Mouse (Mus musculus) CH12.LX (cell line): ENCODE data around the gene Slc12a5. TPM values are rescaled to one million over a fixed set of nuclear protein-coding genes. Genes with fewer than 3 reads are reported as not detected.

Source experiments
- DNase-seq: peaks from one replicate; pipeline ENCODE4 v3.0.0-alpha.2; 2013; ENCODE audit errors: extremely low read depth
- H3K27ac ChIP-seq: 2 replicates; pipeline ENCODE4 v1.5.1; 2012; ENCODE audit warnings: low read depth, mild to moderate bottlenecking, control low read depth, moderate library complexity; ENCODE audit not compliant: insufficient read depth
- H3K27me3 ChIP-seq: replicated peaks from 2 replicates; pipeline ENCODE3; 2012; ENCODE audit warnings: inconsistent platforms
- H3K36me3 ChIP-seq, 2 experiments: replicated peaks in 1 of 2; 2 replicates each; pipeline versions ENCODE3 to v1.6.1; 2012; ENCODE audit warnings: inconsistent platforms in 1 of 2, low read length in 1 of 2, mild to moderate bottlenecking in 1 of 2, mixed read lengths in 1 of 2, moderate library complexity in 1 of 2; ENCODE audit not compliant: control insufficient read depth in 1 of 2, insufficient read depth in 1 of 2
- H3K4me1 ChIP-seq, 2 experiments: 2 replicates each; pipeline ENCODE4 v1.6.1; 2012; ENCODE audit warnings: inconsistent platforms in 1 of 2, moderate library complexity in 1 of 2; ENCODE audit not compliant: insufficient read depth in 2 of 2, control insufficient read depth in 1 of 2
- H3K4me2 ChIP-seq: 2 replicates; pipeline ENCODE4 v1.6.1; 2012; ENCODE audit warnings: low read depth, mild to moderate bottlenecking, control low read depth; ENCODE audit not compliant: poor library complexity, insufficient read depth, severe bottlenecking
- H3K4me3 ChIP-seq, 3 experiments: fragments of 150-350 bp in 1 of 3; sonication (generic) in 1 of 3; replicated peaks in 1 of 3; 2 replicates each; pipeline versions ENCODE3 to v1.5.1; 2011 to 2012; ENCODE audit warnings: low read depth in 2 of 3, low read length in 2 of 3, mild to moderate bottlenecking in 2 of 3, moderate library complexity in 2 of 3, control low read depth in 1 of 3, improper control_type of control experiment in 1 of 3, inconsistent platforms in 1 of 3, mixed read lengths in 1 of 3; ENCODE audit not compliant: poor library complexity in 1 of 3
- H3K79me2 ChIP-seq: replicated peaks from 2 replicates; pipeline ENCODE4 v1.6.1; 2012; ENCODE audit warnings: mild to moderate bottlenecking, moderate library complexity; ENCODE audit not compliant: control insufficient read depth, poor library complexity, insufficient read depth, severe bottlenecking; ENCODE audit errors: extremely low read depth
- H3K9ac ChIP-seq: 2 replicates; pipeline ENCODE4 v1.6.1; 2012; ENCODE audit warnings: low read depth, mild to moderate bottlenecking, control low read depth, moderate library complexity; ENCODE audit not compliant: insufficient read depth
- H3K9me3 ChIP-seq: replicated peaks from 2 replicates; pipeline ENCODE3; 2012; ENCODE audit warnings: low read length, inconsistent platforms, mixed read lengths
- BHLHE40 ChIP-seq: IDR thresholded peaks from 2 replicates; pipeline ENCODE4 v1.6.1; 2011; ENCODE audit warnings: mild to moderate bottlenecking, low read depth, low read length, improper control_type of control experiment
- CHD2 ChIP-seq: IDR thresholded peaks from 2 replicates; pipeline ENCODE4 v1.6.1; 2011; ENCODE audit warnings: low read length, improper control_type of control experiment
- CTCF ChIP-seq, 2 experiments: IDR thresholded peaks in 1 of 2; conservative IDR thresholded peaks in 1 of 2; 2 replicates each; pipeline ENCODE4 v1.5.1; 2011 to 2012; ENCODE audit warnings: low read depth in 2 of 2, low read length in 2 of 2, improper control_type of control experiment in 1 of 2, inconsistent platforms in 1 of 2, mild to moderate bottlenecking in 1 of 2, moderate library complexity in 1 of 2
- E2F4 ChIP-seq: IDR thresholded peaks from 2 replicates; pipeline ENCODE4 v1.6.1; 2011; ENCODE audit warnings: low read depth, low read length, improper control_type of control experiment; ENCODE audit not compliant: insufficient replicate concordance
- ELF1 ChIP-seq: IDR thresholded peaks from 2 replicates; pipeline ENCODE4 v1.6.1; 2014; ENCODE audit warnings: low read depth, mild to moderate bottlenecking, inconsistent platforms, low read length, improper control_type of control experiment
- EP300 ChIP-seq: IDR thresholded peaks from 2 replicates; pipeline ENCODE4 v1.6.1; 2011; ENCODE audit warnings: low read length, improper control_type of control experiment
- GABPA ChIP-seq: IDR thresholded peaks from 2 replicates; pipeline ENCODE4 v1.6.1; 2012; ENCODE audit warnings: low read depth, low read length, improper control_type of control experiment, inconsistent platforms; ENCODE audit not compliant: insufficient replicate concordance
- JUND ChIP-seq: conservative IDR thresholded peaks from 2 replicates; pipeline ENCODE4 v1.6.1; 2011; ENCODE audit warnings: low read depth, low read length, improper control_type of control experiment
- KAT2A ChIP-seq: IDR thresholded peaks from 2 replicates; pipeline ENCODE4 v1.6.1; 2012; ENCODE audit warnings: low read length, improper control_type of control experiment, inconsistent platforms; ENCODE audit not compliant: insufficient replicate concordance
- MAZ ChIP-seq: IDR thresholded peaks from 2 replicates; pipeline ENCODE4 v1.6.1; 2012; ENCODE audit warnings: low read depth, mild to moderate bottlenecking, inconsistent platforms, low read length, improper control_type of control experiment, moderate library complexity
- MEF2A ChIP-seq: IDR thresholded peaks from 2 replicates; pipeline ENCODE4 v1.6.1; 2014; ENCODE audit warnings: low read depth, mild to moderate bottlenecking, inconsistent platforms, low read length, improper control_type of control experiment, borderline replicate concordance
- MXI1 ChIP-seq: IDR thresholded peaks from 2 replicates; pipeline ENCODE4 v1.6.1; 2011; ENCODE audit warnings: mild to moderate bottlenecking, low read depth, low read length, improper control_type of control experiment
- MYC ChIP-seq: IDR thresholded peaks from 2 replicates; pipeline ENCODE4 v1.6.1; 2011; ENCODE audit warnings: low read depth, mild to moderate bottlenecking, improper control_type of control experiment, low read length
- NRF1 ChIP-seq: IDR thresholded peaks from 2 replicates; pipeline ENCODE4 v1.6.1; 2014; ENCODE audit warnings: low read depth, mild to moderate bottlenecking, inconsistent platforms, low read length, improper control_type of control experiment, moderate library complexity
- PAX5 ChIP-seq: IDR thresholded peaks from 2 replicates; pipeline ENCODE4 v1.6.1; 2012; ENCODE audit warnings: low read length, inconsistent platforms, mixed read lengths
- POLR2AphosphoS2 ChIP-seq: IDR thresholded peaks from 2 replicates; pipeline ENCODE4 v1.6.1; 2011; ENCODE audit warnings: low read depth, low read length, improper control_type of control experiment
- RAD21 ChIP-seq: IDR thresholded peaks from 2 replicates; pipeline ENCODE4 v1.6.1; 2011; ENCODE audit warnings: low read depth, mild to moderate bottlenecking, low read length, improper control_type of control experiment, moderate library complexity
- TBP ChIP-seq: conservative IDR thresholded peaks from 2 replicates; pipeline ENCODE4 v1.6.1; 2011; ENCODE audit warnings: low read depth, low read length, improper control_type of control experiment
- UBTF ChIP-seq: IDR thresholded peaks from 2 replicates; pipeline ENCODE4 v1.6.1; 2012; ENCODE audit warnings: low read depth, mild to moderate bottlenecking, inconsistent platforms, low read length, improper control_type of control experiment, moderate library complexity
- USF2 ChIP-seq: conservative IDR thresholded peaks from 2 replicates; pipeline ENCODE4 v1.6.1; 2011; ENCODE audit warnings: low read depth, low read length, improper control_type of control experiment
- ZC3H11A ChIP-seq: IDR thresholded peaks from 2 replicates; pipeline ENCODE4 v1.6.1; 2012; ENCODE audit warnings: low read depth, mild to moderate bottlenecking, inconsistent platforms, low read length, improper control_type of control experiment
- ZNF384 ChIP-seq: IDR thresholded peaks from 2 replicates; pipeline ENCODE4 v1.6.1; 2012; ENCODE audit warnings: low read depth, low read length, improper control_type of control experiment, inconsistent platforms
- dilution Hi-C: fragments of 300-500 bp; cut with MboI; formaldehyde crosslinking; loops from 2 replicates; pipeline ENCODE4 v1.14.3; 2020; ENCODE audit warnings: low sequenced_read_pairs; ENCODE audit not compliant: extremely low pct_unique_long_range_greater_than_20kb, extremely low pct_ligation_motif_present
- in situ Hi-C: fragments of 300-500 bp; cut with MboI; formaldehyde crosslinking; loops from 3 replicates; pipeline ENCODE4 v1.14.3; 2019; ENCODE audit warnings: low sequenced_read_pairs, low pct_ligation_motif_present, low pct_unique_long_range_greater_than_20kb, mixed read lengths
- polyA plus RNA-seq: library from polyadenylated mRNA; unstranded; fragments of >175 nt; gene quantifications from 2 replicates; pipeline ENCODE4 v1.2.1, GENCODE M21; 2012; ENCODE audit warnings: low read depth; ENCODE audit not compliant: insufficient read length
- total RNA-seq, 2 experiments: library from RNA; depleted of rRNA; stranded (reverse); fragments of 300-350 nt in 1 of 2; fragments of >200 nt in 1 of 2; gene quantifications; 2 replicates each; pipeline ENCODE4 v1.2.3; 2012 to 2014

The Slc12a5 gene
- total and polyA plus RNA-seq, 3 experiments = 0.05 to 0.83 (median 0.30) TPM

- H3K4me1 ChIP-seq = no peaks in the 10 kb centered on the region
- H3K9ac ChIP-seq = no peak overlapping the region
- H3K79me2 ChIP-seq = no peaks in the 10 kb centered on the region
- no peak overlapping the region for H3K27ac ChIP-seq
- H3K4me3 ChIP-seq = no peak overlapping the region
- no peaks in the 10 kb centered on the region for H3K9me3 ChIP-seq
- in situ Hi-C loops = no loop called here
- H3K36me3 ChIP-seq = peaks cover 65 to 99% of the 10 kb centered on the region in 2 experiments
- dilution Hi-C loops = no loop called here
- no peak overlapping the region for H3K4me2 ChIP-seq
- DNase-seq = no peak
- H3K27me3 ChIP-seq = no peaks in the 10 kb centered on the region
- TF ChIP-seq UBTF (no peak), CTCF (conservative IDR thresholded peaks at IDR 0.05 in 1 of 2, IDR thresholded peaks at IDR 0.05 in 1 of 2; ENCODE audit: low read depth in 2 of 2, low read length in 2 of 2) (0 out of 4 replicates have a peak, but pooled peaks of 1 of the 2 experiments have one; percentile 2)
These were observed 41.4 kb downstream of the Slc12a5 start for GRCm38 (mm10) chr2:165001958-165002357.

GRCm38 (mm10) chr2:165003108-165003507 lies 42.5 kb downstream of the Slc12a5 start:
- no peaks in the 10 kb centered on the region for H3K79me2 ChIP-seq
- in situ Hi-C loops = no loop called here
- dilution Hi-C loops = no loop called here
- no peak overlapping the region for H3K4me2 ChIP-seq
- H3K9ac ChIP-seq = no peak overlapping the region
- no peak overlapping the region for H3K4me3 ChIP-seq
- no peaks in the 10 kb centered on the region for H3K4me1 ChIP-seq
- TF ChIP-seq MYC (no peak), NRF1 (no peak), MEF2A (no peak), RAD21 (no peak), EP300 (no peak), E2F4 (no peak), MAZ (no peak)
- H3K36me3 ChIP-seq = peaks cover 76 to 99% of the 10 kb centered on the region in 2 experiments
- H3K9me3 ChIP-seq = no peaks in the 10 kb centered on the region
- no peaks in the 10 kb centered on the region for H3K27me3 ChIP-seq
- no peak for DNase-seq
- H3K27ac ChIP-seq = no peak overlapping the region

GRCm38 (mm10) chr2:165004237-165004636 lies 43.6 kb downstream of the Slc12a5 start:
- Histone ChIP-seq H3K4me2 (no peak overlapping the region), H3K9ac (no peak overlapping the region), H3K79me2 (no peaks in the 10 kb centered on the region), H3K9me3 (no peaks in the 10 kb centered on the region)
- no peak for DNase-seq
- TF ChIP-seq ZNF384 (no peak), TBP (no peak), KAT2A (no peak), MXI1 (no peak), MAZ (no peak), JUND (no peak), CTCF (conservative IDR thresholded peaks at IDR 0.05 in 1 of 2, IDR thresholded peaks at IDR 0.05 in 1 of 2; ENCODE audit: low read depth in 2 of 2, low read length in 2 of 2) (no peak), CHD2 (no peak), GABPA (no peak), ELF1 (no peak), POLR2AphosphoS2 (no peak), UBTF (no peak), ZC3H11A (no peak), BHLHE40 (no peak), MEF2A (no peak), MYC (no peak), PAX5 (no peak), USF2 (no peak)
- TF ChIP-seq, all 38 proteins: peak for 0
- no peaks in the 10 kb centered on the region for H3K4me1 ChIP-seq
- no peak overlapping the region for H3K4me3 ChIP-seq
- H3K36me3 ChIP-seq = peaks cover 81 to 99% of the 10 kb centered on the region in 2 experiments
- H3K27ac ChIP-seq = no peak overlapping the region
- no peaks in the 10 kb centered on the region for H3K27me3 ChIP-seq
- in situ Hi-C loops = no loop called here
- dilution Hi-C loops = no loop called here
